Mouse (Mus musculus) mouse embryonic stem cell (cell line): ENCODE data around the gene Gm48551.

Source experiments
- in situ Hi-C, 2 experiments: fragments of 300-500 bp; cut with MboI; formaldehyde crosslinking; loops; 1 replicate in 1 of 2; 3 replicates in 1 of 2; pipeline ENCODE4 v1.14.3; 2019 to 2020; ENCODE audit warnings: low sequenced_read_pairs in 2 of 2, low pct_unique_long_range_greater_than_20kb in 1 of 2, mixed read lengths in 1 of 2; ENCODE audit not compliant: unreplicated experiment in 1 of 2

Gene Gm48551

GRCm38 (mm10) chr10:81432868-81433262 lies 48.6 kb downstream of the Gm48551 start:
- in situ Hi-C loops: no loop called here

DNA sequence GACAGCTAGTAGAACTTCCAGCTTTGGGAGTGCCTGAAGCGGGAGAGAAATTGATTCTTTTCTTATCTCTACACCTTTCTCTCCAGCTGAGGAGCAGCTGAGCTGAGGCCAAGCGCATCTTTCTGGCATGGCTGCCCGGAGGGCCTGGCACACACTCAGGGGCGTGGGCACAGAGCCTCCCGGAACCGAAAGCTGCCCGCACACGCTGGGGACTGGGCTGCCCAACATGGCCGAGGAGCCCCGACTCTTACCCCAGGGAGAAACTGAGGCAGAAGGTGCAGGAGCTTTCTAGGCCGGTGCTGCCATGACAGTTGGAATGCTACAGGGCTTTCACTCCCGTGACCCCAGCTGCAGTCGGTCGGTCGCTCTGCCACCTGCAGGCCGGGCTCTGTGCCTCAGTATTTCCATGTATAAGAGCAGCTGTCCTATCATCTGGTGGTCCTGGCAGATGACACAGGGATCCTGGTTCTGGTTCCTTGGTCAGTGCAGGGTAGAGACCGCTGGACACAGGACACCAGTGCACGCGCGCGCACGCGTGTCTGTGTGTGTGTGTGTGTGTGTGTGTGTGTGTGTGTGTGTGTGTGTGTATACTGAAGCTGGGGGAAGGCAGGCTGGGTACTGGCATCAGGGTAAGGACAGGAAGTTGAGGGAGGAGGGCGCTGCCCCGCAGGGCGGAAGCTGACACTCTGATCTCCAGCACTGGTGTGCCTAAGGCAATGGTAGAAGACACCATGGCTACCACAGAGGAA lies 49.4 kb downstream of the Gm48551 start:
- in situ Hi-C loops: no loop called here

DNA sequence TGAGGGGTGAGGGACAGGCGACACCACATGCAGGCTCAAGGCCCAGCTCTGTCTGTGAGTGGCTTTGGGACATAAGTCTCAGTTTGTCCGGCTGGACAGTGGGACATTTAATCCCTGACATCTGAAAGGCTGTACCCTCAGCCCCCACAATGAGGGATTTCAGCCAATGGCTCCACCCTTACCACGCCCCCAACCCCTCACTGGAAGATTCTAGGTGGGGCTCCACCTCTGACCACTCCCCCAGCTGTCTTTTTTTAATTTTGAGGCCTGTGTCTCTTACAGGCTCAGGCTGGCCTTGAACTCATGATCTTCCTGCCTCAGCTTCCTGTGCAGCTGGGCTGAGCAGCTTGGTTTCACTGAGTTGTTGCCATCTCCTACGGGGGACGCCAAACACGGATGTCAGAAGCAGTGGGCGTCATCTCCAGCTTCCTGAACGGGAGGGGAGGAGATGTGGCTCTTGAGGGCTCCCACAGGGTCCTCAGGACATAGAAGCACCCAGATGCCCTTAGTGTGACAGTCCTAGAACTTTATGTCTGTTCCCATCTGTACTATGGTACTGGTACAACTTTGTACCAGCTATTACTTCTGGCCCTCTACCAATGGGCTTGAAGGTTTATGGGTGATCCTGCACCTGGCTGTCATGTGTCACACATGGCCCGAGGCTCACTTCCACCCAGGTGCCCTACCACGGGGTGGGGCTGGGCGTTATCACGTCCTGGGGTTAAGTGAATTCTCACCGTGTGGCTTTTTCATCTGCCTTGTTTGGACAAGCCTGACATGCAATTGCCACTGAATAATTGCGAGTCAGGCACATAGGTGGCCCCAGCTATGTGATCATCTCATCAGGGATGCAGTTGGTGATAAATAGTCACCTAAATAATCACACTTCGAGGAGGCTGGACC lies 50.3 kb downstream of the Gm48551 start:
- in situ Hi-C loops: no loop called here

- in situ Hi-C loops: no loop called here
Observed at GRCm38 (mm10) chr10:81435436-81435835, 51.2 kb downstream of the Gm48551 start.

DNA sequence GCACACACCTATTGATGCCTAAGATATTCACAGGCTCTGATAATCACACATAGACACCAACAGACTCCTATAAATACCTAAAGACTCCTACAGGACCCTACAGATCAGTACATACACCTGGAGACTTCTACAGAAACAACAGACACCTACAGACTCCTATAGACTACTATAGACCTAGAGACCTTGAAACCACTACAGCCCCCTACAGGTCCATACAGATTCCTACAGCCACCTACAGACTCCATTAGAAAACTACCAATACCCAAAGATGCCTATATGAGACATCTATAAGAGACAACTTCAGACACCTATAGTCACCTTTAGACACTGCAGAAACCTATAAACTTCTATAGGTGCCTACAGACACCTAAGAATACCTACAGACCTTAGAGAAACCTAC lies 56.8 kb downstream of the Gm48551 start:
- in situ Hi-C loops: no loop called here
